Mouse (Mus musculus): ENCODE measurements at regions not wholly inside any gene's neighbourhood (a gene's known extent, or its start where the extent isn't known, plus 50 kb on each side); places are given as distances from the start of the nearest gene placed in this dataset.

DNA sequence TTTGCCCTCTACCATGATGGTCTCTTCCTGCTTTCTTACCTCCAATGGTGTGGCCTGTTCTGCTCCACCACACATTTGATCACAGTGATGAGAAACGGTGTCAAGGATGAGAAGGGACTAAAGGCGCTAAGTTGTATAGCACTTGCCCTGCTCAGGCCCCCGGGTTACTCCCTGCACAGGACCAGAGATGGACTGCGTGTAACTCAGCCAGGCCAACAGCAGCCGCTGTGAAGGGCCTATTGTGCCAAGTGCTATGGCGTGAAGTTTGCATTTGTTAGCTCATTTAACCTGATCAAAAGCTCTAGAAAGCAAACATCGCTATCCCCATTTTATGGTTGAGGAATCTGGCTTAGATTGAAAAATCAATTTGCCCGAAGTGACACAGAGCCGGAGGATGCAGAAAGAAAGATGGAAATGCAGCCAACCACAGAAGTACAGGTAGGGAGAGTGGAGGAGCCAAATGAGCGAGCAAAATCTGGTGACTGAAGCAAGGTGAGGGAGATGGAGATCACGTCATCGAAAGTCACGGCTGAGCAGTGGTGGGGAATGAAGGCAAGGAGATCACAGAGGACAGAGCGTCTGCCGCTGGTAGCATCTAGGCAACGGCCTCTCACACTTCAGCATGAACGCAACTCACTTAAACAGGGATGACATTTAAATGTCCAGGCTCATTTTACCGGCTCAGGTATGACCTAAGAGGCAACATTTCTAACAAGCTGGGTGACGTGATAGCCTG lies 78.3 kb upstream of the Fer start:
- Histone ChIP-seq H3K4me1 (no peaks in the 10 kb centered on the region), H3K27ac (no peak overlapping the region), H3K27me3 (ENCODE audit: insufficient read depth, poor library complexity, severe bottlenecking) (no peaks in the 10 kb centered on the region), H3K9me3 (no peaks in the 10 kb centered on the region), H3K4me3 (no peak overlapping the region), H3K36me3 (no peaks in the 10 kb centered on the region)
- 89% methylated on average over 19 of the region's 19 CpGs for WGBS
- no peak for DNase-seq (ENCODE audit: low spot score)

DNA sequence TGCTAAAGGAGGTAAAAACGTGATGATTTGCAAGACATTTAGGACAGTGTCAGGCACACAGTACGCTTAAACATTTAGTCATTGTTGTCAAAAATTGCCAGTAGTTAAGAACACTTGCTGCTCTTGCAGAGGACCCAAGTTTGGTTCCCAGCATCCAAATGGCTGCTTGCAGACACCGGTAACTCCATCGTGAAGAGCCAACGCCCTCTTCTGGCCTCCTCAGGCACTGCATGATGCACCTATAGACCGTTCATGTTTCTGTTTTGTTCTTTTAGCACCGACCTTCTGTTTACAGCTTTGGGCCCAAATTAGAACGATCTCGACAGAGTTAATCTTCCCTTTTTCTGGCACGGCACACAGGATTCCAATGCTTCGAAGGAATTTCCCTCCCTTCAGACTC lies 76.4 kb upstream of the Fer start:
- no peak for DNase-seq (ENCODE audit: low spot score)
- Histone ChIP-seq H3K27me3 (ENCODE audit: insufficient read depth, poor library complexity, severe bottlenecking) (no peaks in the 10 kb centered on the region), H3K36me3 (no peaks in the 10 kb centered on the region), H3K4me1 (no peaks in the 10 kb centered on the region), H3K4me3 (no peak overlapping the region), H3K27ac (no peak overlapping the region), H3K9me3 (no peaks in the 10 kb centered on the region)
- WGBS: 74% methylated on average over 11 of the region's 11 CpGs

DNA sequence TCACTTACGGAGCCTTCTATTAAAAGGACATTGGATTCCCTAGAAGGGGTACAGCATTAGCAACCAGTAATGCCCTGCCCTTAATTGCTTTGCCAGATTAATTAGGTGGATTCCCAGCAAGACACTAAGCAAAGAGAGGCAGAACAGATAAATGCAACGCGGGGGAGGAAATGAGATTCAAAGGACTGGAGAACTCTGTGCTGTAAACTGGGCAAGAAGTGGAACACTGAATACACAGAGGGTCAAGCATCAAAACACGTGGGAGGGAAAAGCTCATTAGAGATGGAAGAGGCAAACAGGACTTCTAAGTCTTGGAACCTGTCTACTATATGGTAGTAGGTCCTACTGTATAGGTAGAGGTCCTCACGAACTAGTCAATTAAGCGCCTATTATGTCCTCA lies 68.5 kb upstream of the Fer start:
- no peaks in the 10 kb centered on the region for H3K27me3 ChIP-seq (ENCODE audit: insufficient read depth, poor library complexity, severe bottlenecking)
- WGBS: 80% methylated on average over 6 of the region's 6 CpGs

DNA sequence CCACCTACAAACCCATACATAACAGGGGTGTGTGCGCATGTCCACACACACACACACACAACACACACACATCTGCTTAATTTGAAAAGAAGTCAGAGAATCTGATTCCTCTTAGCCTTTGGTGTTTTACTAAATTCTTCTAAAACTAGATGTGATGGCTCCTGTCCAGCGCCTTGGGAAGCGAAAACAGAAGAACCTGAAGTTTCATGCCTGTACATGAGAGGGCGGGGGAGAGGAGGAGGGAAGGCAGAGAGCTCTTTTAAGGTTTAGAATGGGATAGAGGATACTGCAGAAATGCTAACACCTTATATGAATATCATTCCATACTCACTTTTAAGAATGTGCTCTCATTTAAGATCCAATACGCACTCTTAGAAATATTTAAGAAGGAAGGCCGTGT lies 64.5 kb upstream of the Fer start:
- Histone ChIP-seq H3K36me3 (no peaks in the 10 kb centered on the region), H3K4me3 (no peak overlapping the region), H3K9me3 (0 out of 2 replicates have a peak, but pooled peaks cover 4% of the 10 kb centered on the region), H3K27ac (no peak overlapping the region), H3K27me3 (ENCODE audit: insufficient read depth, poor library complexity, severe bottlenecking) (no peaks in the 10 kb centered on the region), H3K4me1 (no peaks in the 10 kb centered on the region)
- no peak for DNase-seq (ENCODE audit: low spot score)
- 86% methylated on average over 6 of the region's 6 CpGs for WGBS

More for the DNA sequence above, 68.5 kb upstream of the Fer start:
- H3K27ac ChIP-seq: no peak overlapping the region
- no peaks in the 10 kb centered on the region for H3K4me1 ChIP-seq
- H3K9me3 ChIP-seq: 0 out of 2 replicates have a peak, but pooled peaks cover 4% of the 10 kb centered on the region
- H3K36me3 ChIP-seq: no peaks in the 10 kb centered on the region
- no peak for DNase-seq (ENCODE audit: low spot score)
- no peak overlapping the region for H3K4me3 ChIP-seq

DNA sequence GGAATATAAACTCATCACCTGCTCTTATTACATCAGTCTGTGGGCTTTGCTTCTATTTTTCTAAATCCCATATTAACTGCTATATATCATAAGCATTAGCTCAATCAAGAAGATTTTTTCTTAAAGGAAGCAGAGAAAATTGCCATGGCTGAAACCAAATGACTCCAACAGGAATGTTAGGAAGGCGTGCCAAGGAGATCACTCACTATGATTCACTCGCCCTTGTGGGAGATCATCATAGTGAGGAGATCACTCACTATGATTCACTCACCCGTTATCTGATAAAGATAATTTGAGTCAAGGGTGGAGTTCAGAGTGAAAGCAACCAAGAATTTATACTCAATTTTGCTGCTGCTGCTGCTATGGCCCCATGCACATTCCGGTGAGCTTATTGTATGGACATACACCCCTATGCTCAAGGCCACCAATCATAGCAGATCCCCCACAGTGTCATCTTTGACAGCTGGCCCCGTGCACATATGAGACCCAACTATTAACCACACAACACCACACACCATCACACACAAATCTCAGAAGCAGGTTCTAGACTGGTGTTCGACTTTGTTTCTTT lies 63.8 kb upstream of the Fer start:
- Histone ChIP-seq H3K9me3 (0 out of 2 replicates have a peak, but pooled peaks cover 4% of the 10 kb centered on the region), H3K4me1 (no peaks in the 10 kb centered on the region), H3K27ac (no peak overlapping the region), H3K4me3 (no peak overlapping the region), H3K36me3 (no peaks in the 10 kb centered on the region), H3K27me3 (ENCODE audit: insufficient read depth, poor library complexity, severe bottlenecking) (no peaks in the 10 kb centered on the region)
- DNase-seq (ENCODE audit: low spot score): peak; percentile 9
- 82% methylated on average over 6 of the region's 6 CpGs for WGBS

DNA sequence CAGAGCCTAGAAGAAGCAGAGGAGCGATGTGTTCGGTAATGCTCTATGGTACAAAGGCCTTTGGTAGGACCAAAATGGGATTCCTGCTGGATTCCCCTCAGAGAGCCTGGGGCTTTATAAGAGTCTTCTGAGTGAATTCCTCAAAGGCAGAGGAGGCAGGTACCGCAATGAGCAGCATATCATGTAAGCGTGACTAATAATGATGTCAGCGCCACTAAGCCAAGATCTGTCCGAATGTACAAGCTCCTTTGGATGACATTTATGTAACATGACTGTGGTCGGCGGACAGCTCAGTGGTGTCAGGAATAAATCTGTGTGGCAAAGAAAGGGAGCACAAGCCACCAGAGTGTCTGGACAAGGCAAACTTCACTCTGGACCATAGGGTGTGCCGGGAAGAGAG lies 61.5 kb upstream of the Fer start:
- no peaks in the 10 kb centered on the region for H3K4me1 ChIP-seq
- no peak overlapping the region for H3K27ac ChIP-seq
- H3K4me3 ChIP-seq: no peak overlapping the region
- H3K9me3 ChIP-seq: no peaks in the 10 kb centered on the region
- peak; percentile 39 for DNase-seq (ENCODE audit: low spot score)
- H3K36me3 ChIP-seq: no peaks in the 10 kb centered on the region
- no peaks in the 10 kb centered on the region for H3K27me3 ChIP-seq (ENCODE audit: insufficient read depth, poor library complexity, severe bottlenecking)
- 94% methylated on average over 9 of the region's 9 CpGs for WGBS

DNA sequence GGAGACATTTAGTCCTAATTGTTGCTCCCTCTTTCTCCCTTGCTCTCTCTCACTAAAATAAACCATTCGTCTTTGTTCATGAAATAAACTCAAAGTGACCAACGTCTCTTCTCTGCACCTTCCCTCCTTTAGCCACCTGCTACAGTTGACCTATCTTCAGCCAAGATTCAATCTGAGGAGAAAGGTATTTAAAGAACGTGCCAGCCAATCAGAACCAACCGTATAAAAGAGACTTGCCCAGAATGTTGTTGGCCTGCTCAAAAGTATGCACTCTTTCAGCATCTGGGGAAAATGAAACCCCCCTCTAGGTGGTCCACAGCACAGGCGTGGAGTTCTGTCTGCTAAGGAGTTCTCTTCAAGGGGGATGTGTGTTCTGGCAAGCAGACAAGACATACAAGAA lies 60.0 kb upstream of the Fer start:
- H3K36me3 ChIP-seq: no peaks in the 10 kb centered on the region
- H3K27me3 ChIP-seq (ENCODE audit: insufficient read depth, poor library complexity, severe bottlenecking): no peaks in the 10 kb centered on the region
- peak; percentile 52 for DNase-seq (ENCODE audit: low spot score)
- no peaks in the 10 kb centered on the region for H3K4me1 ChIP-seq
- 73% methylated on average over 5 of the region's 5 CpGs for WGBS
- H3K27ac ChIP-seq: no peak overlapping the region
- H3K9me3 ChIP-seq: no peaks in the 10 kb centered on the region
- H3K4me3 ChIP-seq: no peak overlapping the region

DNA sequence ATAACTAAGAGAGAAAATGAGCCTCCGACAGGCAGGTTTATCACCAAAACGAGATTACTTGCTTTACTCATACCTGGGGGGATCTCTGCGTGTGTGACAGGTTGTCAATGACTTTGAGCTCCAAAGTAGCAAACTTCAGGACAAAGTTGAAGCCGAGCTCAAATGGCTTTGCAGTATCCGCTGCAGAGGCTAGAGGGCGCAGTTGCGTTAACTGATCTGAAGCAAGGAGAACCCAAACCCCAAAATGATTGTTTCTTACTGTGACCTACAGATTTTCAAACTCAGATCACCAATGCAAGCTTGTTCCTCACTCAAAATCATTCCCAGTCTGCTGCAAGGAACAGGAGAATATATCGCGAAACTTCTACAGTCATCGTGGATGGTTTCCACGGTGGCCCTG lies 59.3 kb upstream of the Fer start:
- DNase-seq (ENCODE audit: low spot score): peak; percentile 75
- no peaks in the 10 kb centered on the region for H3K9me3 ChIP-seq
- WGBS: 24% methylated on average over 11 of the region's 11 CpGs
- no peak overlapping the region for H3K27ac ChIP-seq
- no peaks in the 10 kb centered on the region for H3K36me3 ChIP-seq
- no peak overlapping the region for H3K4me3 ChIP-seq
- H3K4me1 ChIP-seq: no peaks in the 10 kb centered on the region
- H3K27me3 ChIP-seq (ENCODE audit: insufficient read depth, poor library complexity, severe bottlenecking): no peaks in the 10 kb centered on the region

DNA sequence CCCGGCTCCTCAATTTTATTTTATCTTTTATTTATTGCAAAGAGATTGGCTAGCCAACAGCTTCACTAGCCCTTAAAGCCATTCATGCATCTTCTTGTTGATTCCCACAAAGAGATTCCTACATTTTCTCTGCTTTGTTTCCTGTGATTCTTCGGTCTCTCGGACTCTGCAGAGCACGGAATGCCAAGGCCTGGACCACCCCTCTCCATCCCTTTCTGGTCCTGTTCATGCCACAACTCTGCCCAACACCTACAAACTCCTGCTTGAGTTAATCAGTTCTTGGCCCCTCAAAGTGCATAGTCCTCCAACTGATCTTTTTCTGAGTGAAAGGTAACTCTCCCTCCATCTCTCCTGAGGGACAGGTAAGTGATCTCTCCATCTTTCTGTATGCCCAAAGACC lies 58.4 kb upstream of the Fer start:
- H3K4me1 ChIP-seq: no peaks in the 10 kb centered on the region
- H3K9me3 ChIP-seq: no peaks in the 10 kb centered on the region
- DNase-seq (ENCODE audit: low spot score): peak; percentile 59
- H3K4me3 ChIP-seq: no peak overlapping the region
- no peaks in the 10 kb centered on the region for H3K27me3 ChIP-seq (ENCODE audit: insufficient read depth, poor library complexity, severe bottlenecking)
- H3K36me3 ChIP-seq: no peaks in the 10 kb centered on the region
- WGBS: 85% methylated on average over 4 of the region's 4 CpGs
- H3K27ac ChIP-seq: no peak overlapping the region

DNA sequence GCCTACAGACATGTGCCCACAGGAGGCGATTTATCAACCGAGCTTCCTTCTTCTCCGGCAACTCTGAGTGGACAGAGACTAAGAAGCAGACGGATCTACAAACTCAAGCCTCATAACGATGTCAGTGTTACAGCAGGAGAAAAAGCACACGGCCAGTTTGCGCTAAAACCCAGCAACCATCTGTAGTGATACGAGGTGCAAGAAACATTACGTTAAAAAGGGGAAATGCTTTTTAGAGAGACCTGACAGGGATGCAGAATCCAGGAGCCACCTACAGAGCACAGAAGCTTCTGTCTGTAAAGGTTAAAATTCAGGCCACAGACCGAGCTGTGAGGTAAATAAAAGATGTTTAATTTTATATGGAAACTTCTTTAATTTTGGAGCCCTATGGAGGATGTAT lies 56.5 kb upstream of the Fer start:
- WGBS: 86% methylated on average over 10 of the region's 10 CpGs
- Histone ChIP-seq H3K9me3 (no peaks in the 10 kb centered on the region), H3K36me3 (no peaks in the 10 kb centered on the region), H3K4me3 (no peak overlapping the region), H3K4me1 (no peaks in the 10 kb centered on the region), H3K27ac (no peak overlapping the region), H3K27me3 (ENCODE audit: insufficient read depth, poor library complexity, severe bottlenecking) (no peaks in the 10 kb centered on the region)
- no peak for DNase-seq (ENCODE audit: low spot score)

DNA sequence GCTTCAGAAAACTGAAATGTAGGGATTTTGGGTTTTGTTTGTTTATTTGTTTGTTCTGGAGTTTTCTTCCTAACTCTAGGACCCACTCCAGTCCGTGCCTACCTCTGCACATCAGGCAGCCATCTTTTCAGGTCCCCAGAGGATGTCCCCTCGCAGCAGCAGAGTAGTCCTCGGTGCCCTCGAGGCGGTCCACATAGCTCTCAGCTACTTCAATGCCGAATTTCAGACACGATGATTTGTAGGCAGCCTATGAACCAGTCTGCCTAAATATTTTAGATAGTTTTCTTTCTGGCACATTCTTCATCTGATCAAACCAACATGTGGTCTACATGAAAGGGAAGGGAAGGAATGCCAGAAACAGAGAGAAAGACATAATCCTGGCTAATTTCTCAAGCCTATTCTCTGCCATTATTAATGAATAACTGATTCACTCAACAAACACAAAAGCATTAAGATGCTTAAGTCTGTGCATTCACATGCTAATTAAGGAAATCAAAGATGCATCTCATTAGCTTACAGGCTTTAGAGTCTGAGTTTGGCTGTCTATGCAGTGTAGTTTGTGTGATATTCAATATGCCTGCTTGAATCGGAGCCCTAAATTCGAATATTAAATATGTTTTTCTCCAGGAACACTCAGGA lies 55.2 kb upstream of the Fer start:
- no peaks in the 10 kb centered on the region for H3K4me1 ChIP-seq
- WGBS: 84% methylated on average over 9 of the region's 9 CpGs
- H3K4me3 ChIP-seq: no peak overlapping the region
- peak; percentile 11 for DNase-seq (ENCODE audit: low spot score)
- H3K27me3 ChIP-seq (ENCODE audit: insufficient read depth, poor library complexity, severe bottlenecking): no peaks in the 10 kb centered on the region
- H3K36me3 ChIP-seq: no peaks in the 10 kb centered on the region
- no peaks in the 10 kb centered on the region for H3K9me3 ChIP-seq
- no peak overlapping the region for H3K27ac ChIP-seq

DNA sequence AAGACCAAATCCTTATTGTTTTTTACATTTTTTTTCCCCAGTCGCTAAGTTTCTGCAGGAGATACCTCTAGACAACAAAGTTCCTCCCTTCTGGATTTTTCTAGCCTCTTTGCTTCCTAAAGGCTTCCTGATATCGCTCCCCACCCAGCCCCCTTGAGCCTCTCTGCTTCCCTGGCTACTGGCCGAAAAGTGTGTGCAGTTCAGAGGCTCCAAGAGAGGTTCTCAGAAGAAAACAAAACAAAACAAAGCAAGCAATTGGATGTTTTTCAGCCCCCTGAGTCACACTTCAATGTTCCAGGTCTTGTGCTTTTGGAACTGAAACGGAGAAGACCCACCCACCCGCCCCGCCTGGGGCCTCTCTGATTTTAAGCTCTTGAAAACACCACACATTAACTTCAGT lies 54.1 kb upstream of the Fer start:
- Histone ChIP-seq H3K4me3 (no peak overlapping the region), H3K9me3 (no peaks in the 10 kb centered on the region), H3K36me3 (no peaks in the 10 kb centered on the region), H3K27ac (no peak overlapping the region), H3K27me3 (ENCODE audit: insufficient read depth, poor library complexity, severe bottlenecking) (no peaks in the 10 kb centered on the region), H3K4me1 (no peaks in the 10 kb centered on the region)
- peak; percentile 59 for DNase-seq (ENCODE audit: low spot score)
- 77% methylated on average over 6 of the region's 6 CpGs for WGBS

DNA sequence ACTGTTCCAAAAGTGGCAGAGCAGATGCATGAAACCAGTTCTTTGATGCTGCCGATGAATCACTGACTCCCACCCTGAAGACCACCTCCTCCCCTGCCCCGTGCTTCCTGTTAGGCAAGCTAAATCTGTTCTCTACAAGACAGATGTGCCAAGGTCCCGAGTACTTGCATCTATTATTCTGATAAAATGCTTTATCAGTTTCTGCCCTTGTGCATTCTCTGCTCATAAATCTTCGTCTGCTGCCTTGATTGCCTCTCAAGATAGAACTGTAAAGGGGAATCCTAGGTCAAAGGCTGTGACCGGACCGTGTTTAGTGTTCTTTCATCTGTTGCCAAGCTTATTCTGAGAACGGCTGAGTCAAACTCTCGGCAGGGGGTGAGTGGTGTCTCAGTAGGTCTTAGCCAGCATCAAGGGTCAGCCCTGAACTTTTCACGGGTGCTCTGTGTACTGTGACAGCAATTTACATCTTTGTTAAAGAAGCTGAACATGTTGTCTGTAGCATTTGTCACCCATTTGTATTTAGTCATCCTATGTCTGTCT lies 51.5 kb upstream of the Fer start:
- H3K4me3 ChIP-seq: no peak overlapping the region
- no peaks in the 10 kb centered on the region for H3K9me3 ChIP-seq
- no peak overlapping the region for H3K27ac ChIP-seq
- no peaks in the 10 kb centered on the region for H3K36me3 ChIP-seq
- DNase-seq (ENCODE audit: low spot score): peak; percentile 38
- WGBS: 51% methylated on average over 9 of the region's 9 CpGs
- H3K4me1 ChIP-seq: no peaks in the 10 kb centered on the region
- H3K27me3 ChIP-seq (ENCODE audit: insufficient read depth, poor library complexity, severe bottlenecking): no peaks in the 10 kb centered on the region
